Mouse (Mus musculus) liver, adult (tissue): ENCODE measurements at regions not wholly inside any gene's neighbourhood (a gene's known extent, or its start where the extent isn't known, plus 50 kb on each side); places are given as distances from the start of the nearest gene placed in this dataset.

Experiments
- GATA4 ChIP-seq: IDR thresholded peaks from 2 replicates; pipeline ENCODE4 v1.6.1; 2014; ENCODE audit warnings: mild to moderate bottlenecking, low read length; ENCODE audit not compliant: insufficient replicate concordance

- peak; percentile 12; the same call in 1 of the 2 replicates for TF ChIP-seq GATA4
These were observed 122.5 kb downstream of the Cd24a start for GRCm38 (mm10) chr10:43700371-43701289.

- TF ChIP-seq GATA4: no peak
These were observed 124.8 kb downstream of the Cd24a start for GRCm38 (mm10) chr10:43702895-43703294.

- no peak for TF ChIP-seq GATA4
These were observed 128.2 kb downstream of the Cd24a start for GRCm38 (mm10) chr10:43706001-43706988.

- no peak for TF ChIP-seq GATA4
These were observed 128.9 kb downstream of the Cd24a start for GRCm38 (mm10) chr10:43707011-43707410.

- TF ChIP-seq GATA4: no peak
These were observed 129.8 kb downstream of the Cd24a start for GRCm38 (mm10) chr10:43707821-43708373.

GRCm38 (mm10) chr10:43709278-43710033 is 131.4 kb downstream of the Cd24a start:
- TF ChIP-seq GATA4: no peak

GRCm38 (mm10) chr10:43710186-43710885 is 132.3 kb downstream of the Cd24a start:
- no peak for TF ChIP-seq GATA4

- no peak for TF ChIP-seq GATA4
These were observed 132.8 kb downstream of the Cd24a start for GRCm38 (mm10) chr10:43710886-43711256.

GRCm38 (mm10) chr10:43712657-43713056 is 134.6 kb downstream of the Cd24a start:
- no peak for TF ChIP-seq GATA4

- TF ChIP-seq GATA4: no peak
These were observed 140.7 kb downstream of the Cd24a start for GRCm38 (mm10) chr10:43718768-43719167.

GRCm38 (mm10) chr10:43721356-43721755 is 143.3 kb downstream of the Cd24a start:
- no peak for TF ChIP-seq GATA4

GRCm38 (mm10) chr10:43722164-43722563 is 144.1 kb downstream of the Cd24a start:
- no peak for TF ChIP-seq GATA4

- TF ChIP-seq GATA4: no peak
These were observed 144.9 kb downstream of the Cd24a start for GRCm38 (mm10) chr10:43722711-43723614.
